Mouse (Mus musculus) bone marrow macrophage, adult 2 months (primary cell): ENCODE data around the gene Pcolce2.

Experiments used
- CTCF ChIP-seq: IDR thresholded peaks from 2 replicates; pipeline ENCODE4 v1.5.1; 2012; ENCODE audit warnings: low read depth, mild to moderate bottlenecking, low read length, moderate library complexity
- POLR2A ChIP-seq: IDR thresholded peaks from 2 replicates; pipeline ENCODE4 v1.6.1; 2012; ENCODE audit warnings: mild to moderate bottlenecking, low read depth, low read length, borderline replicate concordance

GRCm38 (mm10) chr9:95603316-95603715 lies 34.1 kb upstream of the Pcolce2 start:
- TF ChIP-seq CTCF (no peak), POLR2A (no peak)
